Mouse (Mus musculus): ENCODE results near the gene Tcf7l2. TPM values are rescaled to one million over a fixed set of nuclear protein-coding genes. Genes with fewer than 3 reads are reported as not detected.
A peak's percentile ranks its signal among the peaks of the same experiment; 100 is the strongest.

The Tcf7l2 gene
- polyA plus RNA-seq, 1 experiment from 2014 or later: 61.7 TPM

DNA sequence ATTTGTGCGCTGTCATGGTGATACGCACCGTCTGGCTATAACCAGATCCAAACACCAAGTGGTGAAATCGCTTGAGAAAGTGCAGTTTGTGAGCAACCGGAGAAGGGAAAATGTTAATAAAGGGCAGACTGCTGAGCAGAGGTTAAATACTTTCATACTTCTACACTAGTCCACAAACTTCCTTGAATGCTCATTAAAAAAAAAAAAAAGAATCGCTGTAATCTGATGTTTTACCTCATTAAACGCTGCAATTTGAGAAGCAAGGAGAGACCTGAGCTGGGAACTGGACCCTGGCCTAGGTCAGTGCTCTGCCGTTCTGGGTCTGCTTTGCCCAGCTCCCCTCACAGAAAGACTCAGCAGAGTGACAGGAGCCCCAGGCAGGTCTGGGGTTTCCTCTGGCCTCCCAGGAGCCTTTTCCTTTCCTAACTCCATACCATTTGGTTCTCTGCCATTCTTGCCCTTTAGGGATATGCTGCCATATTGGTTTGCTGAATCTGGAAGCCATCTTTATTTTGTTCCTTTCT is 33.5 kb upstream of the Tcf7l2 start:
- Histone ChIP-seq H3K9ac (no peak overlapping the region), H3K36me3 (no peaks in the 10 kb centered on the region), H3K27me3 (no peaks in the 10 kb centered on the region), H3K4me2 (no peak overlapping the region), H3K4me3 (replicated peaks) (no peak overlapping the region), H3K4me1 (peaks cover 34% of the 10 kb centered on the region), H3K27ac (peak overlapping the region; percentile 75), H3K9me3 (replicated peaks) (no peaks in the 10 kb centered on the region)
- peak; percentile 83 for ATAC-seq (replicated peaks; ENCODE audit: low FRiP score)
- 37% methylated on average over 8 of the region's 8 CpGs for WGBS

DNA sequence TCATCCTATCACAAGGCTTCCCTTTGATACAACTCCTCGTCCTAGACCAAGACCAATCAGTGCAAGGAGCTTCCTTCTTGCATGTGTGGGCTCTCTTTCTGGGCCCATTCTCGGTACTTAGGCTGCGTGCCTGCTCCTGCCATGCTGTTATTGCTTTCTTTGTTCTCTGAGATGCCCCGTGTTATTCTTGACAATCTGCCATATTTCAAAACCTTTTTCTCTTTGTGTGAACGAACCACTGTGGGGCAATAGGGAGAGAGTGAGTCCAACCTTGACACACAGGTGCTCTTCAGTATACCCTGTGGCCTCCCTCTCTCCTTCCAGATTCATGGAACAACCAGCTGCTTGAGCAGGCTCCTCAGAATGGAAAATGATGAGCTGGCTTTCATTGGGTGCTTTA is 30.8 kb upstream of the Tcf7l2 start:
- no peak overlapping the region for H3K9ac ChIP-seq

DNA sequence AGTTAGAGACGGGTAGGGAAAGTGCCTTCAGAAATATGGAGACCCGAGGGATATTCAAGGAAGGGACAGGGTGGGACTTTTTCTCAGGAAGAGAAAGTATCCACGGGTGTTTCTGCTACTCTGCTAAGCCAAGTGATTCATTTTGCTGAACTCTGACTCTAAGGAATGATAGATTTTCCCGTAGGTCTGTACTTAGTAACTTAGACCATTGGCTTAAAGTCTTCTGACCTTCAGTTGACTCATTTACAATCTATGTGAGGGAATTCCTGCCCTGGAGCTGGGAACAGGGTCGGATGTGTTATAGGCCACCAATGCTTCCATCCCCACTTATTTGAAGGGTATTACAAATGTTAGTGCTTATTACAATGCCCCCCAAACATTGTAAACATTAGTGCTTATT is 29.9 kb upstream of the Tcf7l2 start:
- Histone ChIP-seq H3K27ac (no peak overlapping the region), H3K4me2 (no peak overlapping the region), H3K4me1 (peaks cover 27% of the 10 kb centered on the region), H3K36me3 (no peaks in the 10 kb centered on the region), H3K27me3 (no peaks in the 10 kb centered on the region), H3K4me3 (replicated peaks) (no peak overlapping the region), H3K9me3 (replicated peaks) (no peaks in the 10 kb centered on the region), H3K9ac (no peak overlapping the region)
- WGBS: 77% methylated on average over 5 of the region's 5 CpGs
- ATAC-seq (replicated peaks; ENCODE audit: low FRiP score): no peak

More for the DNA sequence above, 30.8 kb upstream of the Tcf7l2 start:
- Histone ChIP-seq H3K27me3 (no peaks in the 10 kb centered on the region), H3K27ac (no peak overlapping the region), H3K4me2 (no peak overlapping the region), H3K4me1 (peaks cover 34% of the 10 kb centered on the region), H3K4me3 (replicated peaks) (no peak overlapping the region), H3K9me3 (replicated peaks) (no peaks in the 10 kb centered on the region), H3K36me3 (no peaks in the 10 kb centered on the region)
- 81% methylated on average over 5 of the region's 5 CpGs for WGBS
- no peak for ATAC-seq (replicated peaks; ENCODE audit: low FRiP score)

DNA sequence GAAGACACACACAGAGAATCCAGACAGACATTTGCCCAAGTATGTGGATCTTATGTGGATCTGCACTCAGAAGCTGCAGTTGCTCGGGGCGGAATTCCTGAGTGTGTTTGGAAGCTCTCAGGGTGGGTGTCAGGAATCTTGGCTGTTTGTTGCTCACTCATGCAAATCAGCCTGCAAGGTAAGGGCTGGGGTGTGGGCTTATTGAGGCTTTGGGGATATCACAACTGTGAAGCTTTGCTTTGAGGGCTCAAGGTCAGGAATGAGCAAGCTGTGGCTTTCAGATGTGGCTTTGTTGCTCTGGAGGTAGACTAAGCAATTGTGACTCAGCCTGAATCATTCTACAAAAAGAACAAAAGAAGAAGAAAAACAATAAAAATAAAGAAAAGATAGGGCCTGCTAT is 28.9 kb upstream of the Tcf7l2 start:
- ATAC-seq (replicated peaks; ENCODE audit: low FRiP score): no peak
- Histone ChIP-seq H3K4me2 (no peak overlapping the region), H3K27me3 (no peaks in the 10 kb centered on the region), H3K4me1 (peaks cover 18% of the 10 kb centered on the region), H3K9ac (no peak overlapping the region), H3K4me3 (replicated peaks) (no peak overlapping the region), H3K9me3 (replicated peaks) (no peaks in the 10 kb centered on the region), H3K36me3 (no peaks in the 10 kb centered on the region), H3K27ac (no peak overlapping the region)
- WGBS: 69% methylated on average over 2 of the region's 2 CpGs

DNA sequence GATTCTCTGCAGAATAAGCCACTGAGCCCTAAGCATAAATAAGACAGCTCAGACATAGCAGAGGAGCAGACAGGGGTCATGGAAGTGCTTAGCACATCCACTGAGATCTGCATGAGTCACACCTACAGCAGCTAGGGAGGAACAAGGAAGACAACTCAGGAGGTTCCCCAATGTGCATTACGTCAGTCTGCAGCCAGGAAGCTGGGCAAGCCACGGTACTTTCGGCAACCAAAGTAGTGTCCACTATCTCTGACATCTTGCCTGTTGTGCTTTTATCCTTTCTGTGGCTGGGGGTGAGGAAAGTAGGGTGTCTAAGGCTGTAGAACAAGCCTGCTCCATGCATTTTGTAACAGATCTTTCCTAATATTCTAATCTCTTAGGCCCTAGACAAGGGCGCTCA is 27.6 kb upstream of the Tcf7l2 start:
- Histone ChIP-seq H3K9me3 (replicated peaks) (no peaks in the 10 kb centered on the region), H3K27ac (no peak overlapping the region), H3K4me3 (replicated peaks) (no peak overlapping the region), H3K36me3 (no peaks in the 10 kb centered on the region), H3K9ac (no peak overlapping the region), H3K4me1 (peaks cover 7% of the 10 kb centered on the region; the same call in 1 of the 2 replicates), H3K27me3 (no peaks in the 10 kb centered on the region), H3K4me2 (no peak overlapping the region)
- no peak for ATAC-seq (replicated peaks; ENCODE audit: low FRiP score)
- WGBS: 74% methylated on average over 4 of the region's 4 CpGs

DNA sequence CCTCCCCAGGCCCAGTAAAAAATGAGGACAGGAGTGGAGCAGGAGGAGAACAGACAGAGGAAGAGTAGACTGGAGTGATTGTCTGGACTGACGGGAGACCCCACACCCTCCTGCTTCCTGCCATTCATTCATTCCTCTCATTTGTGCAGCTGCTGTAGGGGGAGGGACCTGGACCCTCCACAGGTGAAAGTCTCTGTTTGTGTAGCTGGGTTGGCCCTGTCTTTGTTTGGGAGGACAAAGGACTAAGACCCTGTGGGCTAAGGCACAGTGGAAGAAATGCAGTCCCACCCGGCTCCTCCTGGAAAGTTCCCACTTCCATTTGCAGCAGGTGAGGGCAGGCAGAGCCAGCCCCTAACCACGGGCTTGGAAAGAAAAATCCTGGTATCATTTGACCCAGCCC is 27.0 kb upstream of the Tcf7l2 start:
- Histone ChIP-seq H3K4me1 (peaks cover 7% of the 10 kb centered on the region; the same call in 1 of the 2 replicates), H3K27ac (no peak overlapping the region), H3K36me3 (no peaks in the 10 kb centered on the region), H3K9ac (no peak overlapping the region), H3K4me3 (replicated peaks) (no peak overlapping the region), H3K27me3 (no peaks in the 10 kb centered on the region), H3K4me2 (no peak overlapping the region), H3K9me3 (replicated peaks) (no peaks in the 10 kb centered on the region)
- WGBS: 54% methylated on average over 3 of the region's 3 CpGs
- ATAC-seq (replicated peaks; ENCODE audit: low FRiP score): no peak

DNA sequence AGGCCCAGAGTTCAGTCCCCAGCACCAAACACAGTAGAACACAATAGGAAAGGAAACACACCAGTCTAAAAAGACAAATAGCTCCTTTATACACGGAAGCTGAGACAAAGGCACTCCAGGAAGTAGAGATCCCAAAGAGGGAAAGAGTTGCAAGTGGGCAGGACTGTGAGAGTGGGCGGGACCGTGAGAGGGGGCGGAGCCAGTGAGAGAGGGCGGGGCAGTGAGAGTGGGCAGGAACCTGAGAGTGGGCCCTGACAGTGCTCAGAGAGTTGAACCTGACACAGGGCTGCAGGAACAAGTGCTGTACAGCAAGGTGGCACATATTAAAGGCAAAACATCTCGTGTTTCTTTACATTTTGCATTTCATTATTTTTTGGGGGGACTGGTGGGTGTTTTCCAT is 22.5 kb upstream of the Tcf7l2 start:
- Histone ChIP-seq H3K4me3 (replicated peaks) (no peak overlapping the region), H3K36me3 (no peaks in the 10 kb centered on the region)
- ATAC-seq (replicated peaks; ENCODE audit: low FRiP score): no peak

DNA sequence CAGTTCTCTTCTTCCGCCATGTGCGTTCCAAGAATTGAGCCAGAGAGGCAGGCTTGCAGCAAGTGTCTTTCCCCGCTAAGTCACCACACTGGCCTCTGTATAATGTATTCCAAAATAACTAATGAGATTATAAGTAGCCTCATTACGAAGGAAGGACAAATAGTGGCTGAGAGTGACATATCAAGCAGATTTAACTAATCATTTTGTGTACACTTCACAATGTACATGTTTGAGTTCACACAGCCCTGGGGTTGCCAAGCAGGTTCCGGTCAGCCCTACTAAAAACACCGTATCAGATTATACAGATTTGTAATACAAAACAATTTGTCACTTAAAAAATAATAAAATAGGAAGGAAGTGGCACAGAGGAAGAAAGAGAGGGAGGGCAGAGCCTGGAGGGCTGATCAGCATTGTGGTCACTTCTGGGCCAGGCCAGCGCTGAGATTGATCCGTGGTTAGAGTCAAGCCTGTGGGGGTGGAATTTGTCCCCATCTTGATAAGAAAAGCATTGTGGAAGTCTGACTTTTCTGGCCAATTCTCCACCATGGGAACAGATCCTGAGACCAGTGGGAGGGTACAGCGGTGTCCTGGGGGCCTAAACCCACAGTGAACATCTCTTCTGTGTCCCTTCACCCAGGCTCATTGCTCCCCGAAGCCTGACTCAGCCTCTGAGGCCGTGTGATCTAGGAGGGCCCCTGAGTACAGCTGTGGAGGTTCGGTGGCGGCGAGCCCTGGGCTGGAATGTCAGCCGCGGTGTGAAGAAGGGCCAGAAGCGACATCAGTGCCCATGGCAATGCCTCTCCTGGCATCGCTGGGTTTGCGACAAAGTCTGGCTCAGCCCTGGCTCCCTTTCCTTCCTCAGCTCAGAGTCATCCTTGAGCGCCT is 21.9 kb upstream of the Tcf7l2 start:
- H3K4me1 ChIP-seq: peaks cover 16% of the 10 kb centered on the region
- no peak overlapping the region for H3K4me2 ChIP-seq
- ATAC-seq (replicated peaks; ENCODE audit: low FRiP score): no peak
- no peaks in the 10 kb centered on the region for H3K9me3 ChIP-seq (replicated peaks)
- no peak overlapping the region for H3K9ac ChIP-seq
- no peak overlapping the region for H3K4me3 ChIP-seq (replicated peaks)
- no peaks in the 10 kb centered on the region for H3K36me3 ChIP-seq
- no peaks in the 10 kb centered on the region for H3K27me3 ChIP-seq
- H3K27ac ChIP-seq: no peak overlapping the region
- WGBS: 74% methylated on average over 20 of the region's 20 CpGs

More for the DNA sequence above, 22.5 kb upstream of the Tcf7l2 start:
- Histone ChIP-seq H3K9ac (no peak overlapping the region), H3K4me2 (no peak overlapping the region), H3K9me3 (replicated peaks) (no peaks in the 10 kb centered on the region), H3K4me1 (peaks cover 16% of the 10 kb centered on the region), H3K27me3 (no peaks in the 10 kb centered on the region), H3K27ac (no peak overlapping the region)
- 71% methylated on average over 6 of the region's 6 CpGs for WGBS

DNA sequence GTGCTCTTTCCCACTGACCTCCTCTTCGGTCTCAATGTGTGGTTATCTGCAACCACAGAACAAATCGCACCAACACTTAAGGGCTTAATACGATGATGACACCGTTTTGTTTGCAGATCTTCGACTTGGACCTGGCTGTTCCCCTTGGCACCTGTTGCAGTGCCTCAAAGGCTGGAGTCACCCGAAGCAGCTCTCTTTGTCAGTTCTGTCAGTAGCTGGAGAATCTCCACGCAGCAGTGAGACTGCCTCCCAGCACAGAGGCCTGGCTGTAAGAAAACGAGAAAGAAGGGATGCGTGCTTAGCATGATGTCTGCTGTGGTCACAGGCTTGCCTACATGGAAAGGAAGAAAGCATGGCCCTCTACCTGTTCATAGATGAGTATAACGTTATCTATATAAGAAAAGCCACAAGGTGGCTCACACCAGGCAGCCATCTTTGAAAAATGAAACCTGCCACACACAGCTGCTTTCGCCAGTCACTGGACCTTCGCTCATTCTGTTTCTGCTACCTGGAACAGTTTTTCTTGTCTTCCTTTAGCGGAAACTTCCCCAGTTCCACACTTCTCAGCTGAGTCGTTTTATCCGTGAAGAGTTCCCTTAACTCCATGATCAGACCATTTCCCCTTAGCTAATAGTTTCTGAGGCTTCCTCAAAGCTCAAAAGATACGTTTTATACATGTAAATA is 21.1 kb upstream of the Tcf7l2 start:
- H3K9me3 ChIP-seq (replicated peaks): no peaks in the 10 kb centered on the region
- ATAC-seq (replicated peaks; ENCODE audit: low FRiP score): no peak
- WGBS: 77% methylated on average over 16 of the region's 16 CpGs

DNA sequence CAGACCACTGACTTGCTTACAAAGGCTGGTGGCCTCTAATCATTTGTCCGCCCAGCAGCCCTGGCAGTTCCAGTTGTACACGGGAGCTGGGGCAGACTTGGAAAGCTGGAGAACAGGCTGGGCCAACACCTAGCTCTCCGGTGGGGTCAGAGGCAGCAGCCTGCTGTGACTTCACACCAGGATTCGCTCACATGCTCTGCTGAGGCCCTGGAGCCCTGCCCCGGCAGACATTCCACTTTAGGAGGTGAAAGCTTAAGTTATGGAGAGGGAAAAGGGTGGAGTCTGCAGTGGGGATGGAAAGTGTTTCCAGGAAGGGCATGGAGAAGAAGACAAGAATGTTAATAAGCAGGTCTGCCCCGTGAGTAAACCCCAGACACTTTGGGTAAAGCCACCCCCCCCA is 19.2 kb upstream of the Tcf7l2 start:
- H3K27me3 ChIP-seq: no peaks in the 10 kb centered on the region
- no peak for ATAC-seq (replicated peaks; ENCODE audit: low FRiP score)
- H3K9me3 ChIP-seq (replicated peaks): no peaks in the 10 kb centered on the region
- H3K4me3 ChIP-seq (replicated peaks): no peak overlapping the region
- no peaks in the 10 kb centered on the region for H3K36me3 ChIP-seq
- H3K27ac ChIP-seq: no peak overlapping the region
- WGBS: 27% methylated on average over 6 of the region's 6 CpGs
- no peak overlapping the region for H3K4me2 ChIP-seq
- H3K9ac ChIP-seq: no peak overlapping the region
- H3K4me1 ChIP-seq: peaks cover 16% of the 10 kb centered on the region

More for the DNA sequence above, 21.1 kb upstream of the Tcf7l2 start:
- Histone ChIP-seq H3K27me3 (no peaks in the 10 kb centered on the region), H3K4me2 (no peak overlapping the region), H3K36me3 (no peaks in the 10 kb centered on the region), H3K4me1 (peaks cover 16% of the 10 kb centered on the region), H3K27ac (no peak overlapping the region), H3K4me3 (replicated peaks) (no peak overlapping the region), H3K9ac (no peak overlapping the region)

DNA sequence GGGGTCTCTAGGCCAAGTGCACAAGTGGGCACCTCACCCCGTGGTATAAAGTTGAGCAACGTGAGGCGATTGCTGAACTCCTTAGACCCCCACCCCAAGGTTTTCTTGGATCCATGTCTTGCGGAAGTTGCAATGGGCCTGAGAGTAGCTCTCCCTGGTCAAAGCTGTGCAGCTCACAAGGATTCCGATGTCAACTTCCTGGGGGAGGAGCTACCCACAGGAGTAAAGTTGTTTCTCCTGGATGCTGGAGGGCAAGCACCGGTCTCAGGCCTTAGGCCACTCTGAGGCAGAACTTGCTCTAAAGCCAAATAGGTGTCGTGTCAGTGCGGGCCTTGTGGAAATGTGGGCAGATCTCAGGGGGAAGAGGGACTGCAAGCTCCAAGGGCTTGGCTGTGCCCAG is 12.2 kb upstream of the Tcf7l2 start:
- WGBS: 67% methylated on average over 8 of the region's 8 CpGs
- H3K4me1 ChIP-seq: peaks cover 15% of the 10 kb centered on the region
- H3K27ac ChIP-seq: no peak overlapping the region
- H3K36me3 ChIP-seq: no peaks in the 10 kb centered on the region
- ATAC-seq (replicated peaks; ENCODE audit: low FRiP score): no peak
- no peak overlapping the region for H3K4me3 ChIP-seq (replicated peaks)
- H3K27me3 ChIP-seq: no peaks in the 10 kb centered on the region
- no peak overlapping the region for H3K4me2 ChIP-seq
- H3K9me3 ChIP-seq (replicated peaks): no peaks in the 10 kb centered on the region
- no peak overlapping the region for H3K9ac ChIP-seq

DNA sequence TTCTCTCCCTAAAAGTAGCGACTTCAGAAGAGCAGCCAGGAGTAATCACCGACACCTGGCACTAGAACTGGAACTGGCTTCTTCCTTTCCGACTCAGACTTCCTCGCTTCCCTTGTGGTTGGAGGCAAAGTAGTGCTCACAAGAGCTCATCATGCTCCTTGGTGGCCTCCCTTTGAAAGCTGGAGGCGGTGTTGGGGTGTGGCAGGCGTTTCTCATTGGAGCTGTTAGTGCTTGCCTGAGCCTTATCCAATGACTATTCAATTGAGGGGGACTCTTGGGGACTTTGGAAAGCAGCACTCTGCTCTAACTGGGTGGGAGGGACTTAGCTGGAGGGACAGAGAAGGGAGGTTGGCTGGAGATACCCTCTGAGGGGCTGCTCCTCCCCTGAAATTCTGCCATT is 9.1 kb upstream of the Tcf7l2 start:
- Histone ChIP-seq H3K27me3 (no peaks in the 10 kb centered on the region), H3K9ac (no peak overlapping the region), H3K9me3 (replicated peaks) (no peaks in the 10 kb centered on the region), H3K4me1 (peaks cover 15% of the 10 kb centered on the region), H3K4me3 (replicated peaks) (no peak overlapping the region), H3K27ac (no peak overlapping the region), H3K4me2 (no peak overlapping the region), H3K36me3 (no peaks in the 10 kb centered on the region)
- WGBS: 42% methylated on average over 6 of the region's 6 CpGs
- 0 out of 2 replicates have a peak, but pooled peaks have one; percentile 43 for ATAC-seq (replicated peaks; ENCODE audit: low FRiP score)

All from kidney, embryonic 15.5 days (tissue).